Mouse (Mus musculus): ENCODE data around the gene Pgghg. TPM values are rescaled to one million over a fixed set of nuclear protein-coding genes. Genes with fewer than 3 reads are reported as not detected.
A peak's percentile ranks its signal among the peaks of the same experiment; 100 is the strongest.
"Not testable (repeated sequence)": the region's sequence is repeated elsewhere in the genome, so short reads cannot be mapped to it uniquely, and the experiment has no call there.

Pgghg gene
- polyA plus RNA-seq, 1 experiment from 2014 or later, result 20.5 TPM

DNA sequence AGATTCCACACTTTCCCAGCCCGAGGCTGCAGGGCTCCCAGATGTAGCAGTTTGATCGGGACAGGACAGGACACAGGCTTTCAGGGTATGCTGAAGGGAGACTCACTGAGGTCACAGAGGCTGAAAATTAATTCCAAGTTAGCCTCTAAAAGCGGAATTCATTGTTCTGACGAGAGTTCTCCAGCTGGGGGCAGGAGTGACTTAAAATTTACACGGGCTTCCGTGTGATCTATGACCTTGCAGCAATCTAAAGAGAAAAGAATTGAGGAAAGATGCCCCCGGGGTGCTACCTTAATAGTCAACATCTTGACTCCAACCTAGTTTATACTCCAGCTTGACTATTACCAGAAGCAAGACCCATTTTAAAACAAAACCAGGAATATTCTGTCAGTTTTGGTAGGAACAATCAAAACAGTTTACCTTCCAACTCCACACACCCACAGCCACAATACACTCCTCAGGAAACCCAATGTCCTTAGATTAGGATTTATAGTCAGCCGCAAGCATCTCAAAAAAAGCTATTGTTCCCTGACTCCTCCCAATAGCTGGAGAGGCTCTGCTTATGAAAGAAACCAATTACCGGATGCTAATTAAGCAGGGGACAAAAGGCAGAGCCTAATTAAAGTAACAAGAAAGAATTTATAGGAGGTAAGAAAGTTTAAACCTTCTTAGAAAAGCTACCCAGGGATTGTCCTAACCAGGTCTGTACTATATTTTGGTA lies 18.1 kb downstream of the Pgghg start:
- H3K4me2 ChIP-seq (ENCODE audit: low read depth, low read length), result no peak overlapping the region
- 0 out of 2 replicates have a peak overlapping the region, but pooled peaks have one; percentile 30 for H3K9ac ChIP-seq (ENCODE audit: low read length)
- H3K4me3 ChIP-seq (ENCODE audit: low read length), result no peak overlapping the region
- 17% methylated on average over 9 of the region's 9 CpGs for WGBS
- no peak for ATAC-seq (ENCODE audit: low read depth)
- peaks cover 10% of the 10 kb centered on the region for H3K4me1 ChIP-seq (replicated peaks; ENCODE audit: control insufficient read depth, insufficient read depth, low read length)
- H3K9me3 ChIP-seq (ENCODE audit: control insufficient read depth, low read length), result no peaks in the 10 kb centered on the region
- H3K36me3 ChIP-seq (ENCODE audit: control insufficient read depth, insufficient read depth, low read length), result no peaks in the 10 kb centered on the region
- H3K27ac ChIP-seq (ENCODE audit: low read length), result no peak overlapping the region
- no peaks in the 10 kb centered on the region; the same call in 1 of the 2 replicates for H3K27me3 ChIP-seq (ENCODE audit: control insufficient read depth, insufficient read depth, low read depth, low read length)

DNA sequence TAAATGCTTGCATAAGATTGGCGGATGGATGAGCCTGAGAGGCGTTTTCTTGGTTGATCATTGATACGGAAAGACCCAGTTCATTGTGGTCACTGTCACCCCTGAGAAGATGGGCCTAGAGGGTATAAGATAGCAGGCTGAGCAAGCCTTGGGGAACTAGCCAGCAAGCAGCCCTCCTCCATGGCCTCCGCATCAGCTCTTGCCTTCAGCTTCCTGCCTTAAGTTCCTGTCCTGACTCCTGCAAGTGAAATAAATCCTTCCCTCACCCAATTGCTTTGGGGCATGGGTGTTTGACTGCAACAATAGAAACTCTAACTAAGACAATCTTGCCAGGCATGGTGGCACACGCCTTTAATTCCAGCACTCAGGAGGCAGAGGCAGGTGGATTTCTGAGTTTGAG lies 18.8 kb downstream of the Pgghg start:
- no peak for ATAC-seq (ENCODE audit: low read depth)
- no peak overlapping the region for H3K27ac ChIP-seq (ENCODE audit: low read length)
- H3K9me3 ChIP-seq (ENCODE audit: control insufficient read depth, low read length), result no peaks in the 10 kb centered on the region
- no peak overlapping the region for H3K9ac ChIP-seq (ENCODE audit: low read length)
- peaks cover 8% of the 10 kb centered on the region for H3K4me1 ChIP-seq (replicated peaks; ENCODE audit: control insufficient read depth, insufficient read depth, low read length)
- 80% methylated on average over 5 of the region's 5 CpGs for WGBS
- no peaks in the 10 kb centered on the region for H3K36me3 ChIP-seq (ENCODE audit: control insufficient read depth, insufficient read depth, low read length)
- no peak overlapping the region for H3K4me2 ChIP-seq (ENCODE audit: low read depth, low read length)
- no peak overlapping the region for H3K4me3 ChIP-seq (ENCODE audit: low read length)
- H3K27me3 ChIP-seq (ENCODE audit: control insufficient read depth, insufficient read depth, low read depth, low read length), result no peaks in the 10 kb centered on the region; the same call in 1 of the 2 replicates

DNA sequence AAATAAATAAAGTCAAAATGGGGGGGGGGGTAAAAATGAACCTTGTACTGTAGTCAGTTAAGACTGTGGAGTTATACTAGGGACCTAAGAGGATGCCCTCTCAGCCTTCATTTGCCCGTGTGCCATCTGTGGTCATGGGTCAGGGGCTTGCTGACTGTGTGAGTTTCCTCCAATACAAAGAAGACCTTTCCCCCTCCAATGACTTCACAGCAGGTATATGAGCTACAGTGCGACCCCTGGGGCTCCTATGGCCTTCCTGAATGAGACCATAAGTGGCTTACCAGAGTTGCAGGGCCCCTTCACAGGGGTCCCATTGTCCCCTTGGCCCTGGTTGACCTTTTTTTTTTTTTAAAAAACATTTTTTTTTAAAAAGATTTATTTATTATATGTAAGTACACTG lies 20.2 kb downstream of the Pgghg start:
- H3K4me3 ChIP-seq (ENCODE audit: low read length), result no peak overlapping the region
- no peak overlapping the region for H3K4me2 ChIP-seq (ENCODE audit: low read depth, low read length)
- 74% methylated on average over 2 of the region's 2 CpGs for WGBS
- H3K9ac ChIP-seq (ENCODE audit: low read length), result no peak overlapping the region
- H3K27me3 ChIP-seq (ENCODE audit: control insufficient read depth, insufficient read depth, low read depth, low read length), result no peaks in the 10 kb centered on the region; the same call in 1 of the 2 replicates
- no peaks in the 10 kb centered on the region for H3K36me3 ChIP-seq (ENCODE audit: control insufficient read depth, insufficient read depth, low read length)
- H3K27ac ChIP-seq (ENCODE audit: low read length), result no peak overlapping the region
- no peaks in the 10 kb centered on the region for H3K9me3 ChIP-seq (ENCODE audit: control insufficient read depth, low read length)
- H3K4me1 ChIP-seq (replicated peaks; ENCODE audit: control insufficient read depth, insufficient read depth, low read length), result peaks cover 3% of the 10 kb centered on the region
- ATAC-seq (ENCODE audit: low read depth), result no peak

DNA sequence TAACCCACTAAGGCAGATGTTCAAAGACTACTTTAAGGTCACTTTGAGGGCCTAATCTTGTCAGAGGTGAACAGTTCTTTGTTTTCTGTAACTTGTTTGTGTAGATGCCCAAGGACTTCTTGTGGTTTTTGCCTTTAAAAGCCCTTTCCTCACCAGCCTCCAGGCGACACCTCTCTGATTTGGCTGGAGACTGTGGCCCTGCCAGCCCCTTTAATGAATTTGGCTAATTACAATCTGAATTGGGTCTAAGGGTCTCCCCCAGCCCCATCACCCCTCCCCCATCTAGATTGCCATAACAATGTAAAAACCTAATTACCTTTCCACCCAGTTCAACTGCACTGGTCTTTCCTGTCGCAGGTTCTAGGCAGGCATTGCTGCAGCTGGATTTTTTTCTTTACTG lies 21.5 kb downstream of the Pgghg start:
- H3K4me2 ChIP-seq (ENCODE audit: low read depth, low read length), result no peak overlapping the region
- H3K9me3 ChIP-seq (ENCODE audit: control insufficient read depth, low read length), result no peaks in the 10 kb centered on the region
- H3K4me1 ChIP-seq (replicated peaks; ENCODE audit: control insufficient read depth, insufficient read depth, low read length), result no peaks in the 10 kb centered on the region
- 86% methylated on average over 2 of the region's 2 CpGs for WGBS
- no peak overlapping the region for H3K4me3 ChIP-seq (ENCODE audit: low read length)
- H3K36me3 ChIP-seq (ENCODE audit: control insufficient read depth, insufficient read depth, low read length), result no peaks in the 10 kb centered on the region
- no peak overlapping the region for H3K27ac ChIP-seq (ENCODE audit: low read length)
- no peaks in the 10 kb centered on the region; the same call in 1 of the 2 replicates for H3K27me3 ChIP-seq (ENCODE audit: control insufficient read depth, insufficient read depth, low read depth, low read length)
- H3K9ac ChIP-seq (ENCODE audit: low read length), result no peak overlapping the region
- ATAC-seq (ENCODE audit: low read depth), result no peak

DNA sequence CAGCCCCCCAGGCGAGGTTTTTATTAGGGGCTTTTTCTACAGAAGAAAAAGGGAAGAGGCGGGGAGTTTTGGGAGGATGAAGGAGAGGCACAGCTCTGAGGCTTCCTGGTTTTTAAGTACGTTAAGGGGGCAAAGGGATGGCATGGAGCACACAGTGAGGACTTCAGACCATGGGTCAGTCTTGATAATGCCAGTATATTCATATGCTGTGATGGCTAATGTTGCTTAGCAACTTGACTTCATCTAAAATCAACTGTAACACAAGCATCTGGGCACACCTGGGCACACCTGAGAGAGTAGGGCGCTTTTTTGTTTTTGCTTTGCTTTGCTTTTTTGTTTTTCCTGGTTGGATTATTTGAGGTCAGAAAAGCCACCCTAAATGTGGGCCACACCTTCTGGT lies 25.7 kb downstream of the Pgghg start, which contains the start of gene Ifitm1:
TSS of gene Ifitm1 (plus strand) at position 301 of the 400 bp plus-strand sequence.
- peak within 1 kb of the TSS; percentile 33; the same call in 1 of the 2 replicates for H3K9ac ChIP-seq (ENCODE audit: low read length)
- no peak within 1 kb of the TSS; the same call in 1 of the 2 replicates for H3K4me3 ChIP-seq (ENCODE audit: low read length)
- no peaks in the 10 kb centered on the region for H3K9me3 ChIP-seq (ENCODE audit: control insufficient read depth, low read length)
- peak within 1 kb of the TSS; percentile 51; the same call in 1 of the 2 replicates for H3K27ac ChIP-seq (ENCODE audit: low read length)
- WGBS, result 85% methylated on average over 4 of the region's 4 CpGs
- H3K4me2 ChIP-seq (ENCODE audit: low read depth, low read length), result 0 out of 2 replicates have a peak within 1 kb of the TSS, but pooled peaks have one; percentile 37
- no peaks in the 10 kb centered on the region for H3K36me3 ChIP-seq (ENCODE audit: control insufficient read depth, insufficient read depth, low read length)
- ATAC-seq (ENCODE audit: low read depth), result no peak
- H3K27me3 ChIP-seq (ENCODE audit: control insufficient read depth, insufficient read depth, low read depth, low read length), result no peaks in the 10 kb centered on the region
- peaks cover 13% of the 10 kb centered on the region for H3K4me1 ChIP-seq (replicated peaks; ENCODE audit: control insufficient read depth, insufficient read depth, low read length)

DNA sequence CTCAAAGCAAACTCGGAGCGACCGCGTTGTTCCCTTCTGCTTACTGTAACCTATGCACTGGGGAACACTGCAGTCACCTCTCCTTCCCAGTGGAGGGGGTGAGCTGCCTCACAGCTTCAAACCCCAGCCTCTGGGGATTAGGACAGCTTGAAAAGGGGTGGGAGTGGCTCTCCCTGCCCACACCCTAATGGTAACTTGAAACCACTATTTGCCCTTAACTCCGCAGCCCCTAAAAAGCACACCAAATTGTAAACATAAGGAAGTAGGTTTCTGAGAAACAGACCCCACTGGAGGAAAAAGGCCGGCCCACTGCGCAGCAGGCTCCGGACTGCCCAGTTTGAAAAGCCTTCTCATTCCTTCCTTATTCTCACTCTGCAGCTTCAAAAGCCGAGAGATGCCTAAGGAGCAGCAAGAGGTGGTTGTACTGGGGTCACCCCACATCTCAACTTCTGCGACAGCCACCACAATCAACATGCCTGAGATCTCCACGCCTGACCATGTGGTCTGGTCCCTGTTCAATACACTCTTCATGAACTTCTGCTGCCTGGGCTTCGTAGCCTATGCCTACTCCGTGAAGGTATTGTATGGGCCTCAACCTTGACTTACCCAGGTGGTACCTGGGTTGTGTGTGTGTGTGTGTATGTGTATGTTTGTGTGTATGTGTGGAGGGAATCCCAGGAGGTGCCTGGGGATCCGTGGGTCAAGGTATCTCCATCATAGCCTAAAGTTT lies 26.8 kb downstream of the Pgghg start:
- no peaks in the 10 kb centered on the region for H3K9me3 ChIP-seq (ENCODE audit: control insufficient read depth, low read length)
- H3K27ac ChIP-seq (ENCODE audit: low read length), result peak overlapping the region; percentile 51; the same call in 1 of the 2 replicates
- peaks cover 13% of the 10 kb centered on the region for H3K4me1 ChIP-seq (replicated peaks; ENCODE audit: control insufficient read depth, insufficient read depth, low read length)
- peak overlapping the region; percentile 37 for H3K4me2 ChIP-seq (ENCODE audit: low read depth, low read length)
- WGBS, result 11% methylated on average over 14 of the region's 14 CpGs
- H3K9ac ChIP-seq (ENCODE audit: low read length), result peak overlapping the region; percentile 33; the same call in 1 of the 2 replicates
- peak overlapping the region; percentile 5; the same call in 1 of the 2 replicates for H3K4me3 ChIP-seq (ENCODE audit: low read length)
- H3K27me3 ChIP-seq (ENCODE audit: control insufficient read depth, insufficient read depth, low read depth, low read length), result no peaks in the 10 kb centered on the region
- peak; percentile 70 for ATAC-seq (ENCODE audit: low read depth)
- no peaks in the 10 kb centered on the region for H3K36me3 ChIP-seq (ENCODE audit: control insufficient read depth, insufficient read depth, low read length)

DNA sequence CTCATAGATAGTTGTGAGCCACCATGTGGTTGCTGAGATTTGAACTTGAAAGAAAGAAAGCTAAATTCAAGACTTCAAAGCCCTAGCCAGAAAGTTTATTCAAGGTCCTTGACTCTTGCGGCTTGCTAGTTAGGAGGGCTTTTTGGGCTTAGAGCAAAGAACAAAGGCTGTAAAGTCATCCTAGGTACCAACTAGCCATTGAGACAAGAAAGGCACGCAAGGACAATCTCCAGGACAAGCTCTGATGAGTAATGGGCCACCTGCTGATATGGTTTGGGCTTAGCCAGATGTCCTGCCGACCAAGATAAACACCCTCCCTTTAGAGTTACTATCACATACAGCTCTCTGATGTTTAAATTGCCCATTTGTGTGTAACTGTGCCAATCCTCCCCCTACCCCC lies 27.5 kb downstream of the Pgghg start:
- not testable (repeated sequence) for H3K27me3 ChIP-seq (ENCODE audit: control insufficient read depth, insufficient read depth, low read depth, low read length); ATAC-seq (ENCODE audit: low read depth); H3K9ac ChIP-seq (ENCODE audit: low read length); H3K4me2 ChIP-seq (ENCODE audit: low read depth, low read length); H3K36me3 ChIP-seq (ENCODE audit: control insufficient read depth, insufficient read depth, low read length); H3K27ac ChIP-seq (ENCODE audit: low read length); H3K4me3 ChIP-seq (ENCODE audit: low read length); H3K9me3 ChIP-seq (ENCODE audit: control insufficient read depth, low read length)
- WGBS, result 28% methylated on average over 3 of the region's 3 CpGs
- peaks cover 13% of the 10 kb centered on the region for H3K4me1 ChIP-seq (replicated peaks; ENCODE audit: control insufficient read depth, insufficient read depth, low read length)

DNA sequence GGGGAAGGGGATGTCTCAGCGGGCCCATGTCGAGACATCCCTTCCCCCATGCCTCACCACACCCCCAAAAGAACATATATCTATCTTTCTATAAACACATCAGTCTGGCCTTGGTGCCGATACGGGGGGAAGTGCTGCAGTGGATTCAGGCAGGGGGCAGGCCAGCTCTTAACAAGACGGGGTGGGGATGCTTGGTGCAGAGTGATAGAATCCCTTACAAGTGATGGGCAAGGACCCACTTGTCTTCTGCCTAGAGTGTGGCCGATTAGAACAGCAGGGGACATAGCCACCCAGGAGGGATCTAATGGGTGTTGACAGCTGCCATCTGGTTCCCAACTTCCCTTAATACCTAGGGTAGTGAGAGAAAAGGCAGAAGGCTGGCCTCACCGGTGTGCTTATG lies 29.7 kb downstream of the Pgghg start:
- H3K27ac ChIP-seq (ENCODE audit: low read length), result no peak overlapping the region; the same call in 1 of the 2 replicates
- H3K4me1 ChIP-seq (replicated peaks; ENCODE audit: control insufficient read depth, insufficient read depth, low read length), result peaks cover 13% of the 10 kb centered on the region
- WGBS, result 36% methylated on average over 7 of the region's 7 CpGs
- no peak overlapping the region for H3K9ac ChIP-seq (ENCODE audit: low read length)
- no peak overlapping the region for H3K4me2 ChIP-seq (ENCODE audit: low read depth, low read length)
- no peak overlapping the region for H3K4me3 ChIP-seq (ENCODE audit: low read length)
- no peaks in the 10 kb centered on the region for H3K27me3 ChIP-seq (ENCODE audit: control insufficient read depth, insufficient read depth, low read depth, low read length)
- H3K36me3 ChIP-seq (ENCODE audit: control insufficient read depth, insufficient read depth, low read length), result no peaks in the 10 kb centered on the region
- ATAC-seq (ENCODE audit: low read depth), result no peak
- no peaks in the 10 kb centered on the region for H3K9me3 ChIP-seq (ENCODE audit: control insufficient read depth, low read length)

DNA sequence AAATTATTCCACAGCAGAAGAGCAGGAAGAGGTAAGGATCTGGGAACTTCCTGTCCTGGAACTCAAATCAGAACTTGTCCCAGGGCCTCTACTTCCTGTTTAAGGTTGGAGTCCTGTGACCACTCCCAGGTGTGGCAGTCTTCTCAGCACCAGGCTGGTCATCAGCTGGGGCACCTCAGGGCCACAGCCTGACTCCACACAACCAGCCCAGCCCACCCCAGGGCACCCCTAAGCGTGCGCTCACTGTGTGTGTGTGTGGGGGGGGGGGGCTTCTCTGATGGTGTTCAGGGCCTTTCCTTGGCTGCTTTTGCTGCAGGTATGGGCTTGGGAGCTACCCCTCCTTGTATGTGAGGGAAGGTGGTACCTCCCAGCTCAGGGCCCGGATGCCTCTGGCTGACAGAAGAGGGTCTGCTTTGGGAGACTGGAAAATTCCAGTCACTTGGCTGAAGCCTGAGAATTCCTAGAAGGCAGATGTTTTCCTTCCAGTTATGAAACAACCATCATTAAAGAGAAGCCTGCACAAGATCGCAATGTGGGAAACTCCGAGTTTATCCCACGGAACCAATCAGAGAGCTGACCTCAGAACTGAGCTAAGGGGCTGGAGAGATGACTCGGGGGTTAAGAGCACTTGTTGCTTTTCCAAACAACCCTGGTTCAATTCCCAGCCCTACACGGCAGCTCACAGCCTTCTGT lies 30.4 kb downstream of the Pgghg start:
- 42% methylated on average over 8 of the region's 8 CpGs for WGBS
- Histone ChIP-seq H3K9me3 (ENCODE audit: control insufficient read depth, low read length) (no peaks in the 10 kb centered on the region), H3K4me3 (ENCODE audit: low read length) (no peak overlapping the region), H3K9ac (ENCODE audit: low read length) (0 out of 2 replicates have a peak overlapping the region, but pooled peaks have one; percentile 34), H3K27me3 (ENCODE audit: control insufficient read depth, insufficient read depth, low read depth, low read length) (no peaks in the 10 kb centered on the region), H3K4me2 (ENCODE audit: low read depth, low read length) (no peak overlapping the region), H3K27ac (ENCODE audit: low read length) (peak overlapping the region; percentile 78), H3K4me1 (replicated peaks; ENCODE audit: control insufficient read depth, insufficient read depth, low read length) (peaks cover 13% of the 10 kb centered on the region), H3K36me3 (ENCODE audit: control insufficient read depth, insufficient read depth, low read length) (no peaks in the 10 kb centered on the region)
- ATAC-seq (ENCODE audit: low read depth), result peak; percentile 69
